Mouse (Mus musculus): ENCODE data around the gene Smox.

The Smox gene

DNA sequence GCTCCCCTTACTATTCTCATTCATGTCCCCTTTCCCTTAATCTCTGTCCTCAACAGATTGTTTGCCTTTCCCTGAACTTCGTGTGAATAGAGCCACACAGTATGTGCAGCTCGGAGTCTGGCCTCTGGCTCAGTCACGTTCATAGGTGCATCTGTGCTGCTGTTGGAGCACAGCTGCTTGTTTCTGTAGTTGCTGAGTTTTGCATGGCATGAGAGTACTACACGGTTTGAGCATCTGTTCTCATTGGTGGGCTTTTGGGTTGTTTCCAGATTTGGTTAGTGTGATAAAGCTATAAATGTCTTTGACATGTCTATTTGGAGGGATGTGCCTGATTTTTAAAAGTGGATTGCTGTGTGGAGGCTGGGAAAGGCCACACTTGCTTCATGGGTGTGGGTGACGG lies 19.2 kb downstream of the Smox start:
- DNase-seq (ENCODE audit: low read depth, low spot score): no peak

DNA sequence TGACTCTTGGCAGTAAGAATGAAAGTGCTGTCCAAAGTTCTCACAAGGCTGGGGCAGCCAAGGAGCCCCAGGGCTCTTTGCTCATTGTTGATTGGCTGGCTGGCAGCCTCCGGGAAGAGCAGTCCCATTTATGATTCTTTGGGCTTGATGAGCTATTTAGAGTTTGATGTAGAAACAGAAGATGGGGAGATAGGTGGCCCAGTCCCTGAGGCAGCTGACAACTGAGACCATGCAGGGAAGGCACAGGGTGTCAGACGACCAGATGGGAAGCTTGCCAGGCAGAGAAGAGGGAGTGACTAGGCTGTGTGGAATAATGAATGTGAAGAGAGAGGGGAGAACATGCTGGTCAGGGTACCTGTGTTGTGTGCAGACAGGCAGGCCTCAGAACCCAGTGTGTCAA lies 22.2 kb downstream of the Smox start:
- no peak for DNase-seq (ENCODE audit: low read depth, low spot score)

DNA sequence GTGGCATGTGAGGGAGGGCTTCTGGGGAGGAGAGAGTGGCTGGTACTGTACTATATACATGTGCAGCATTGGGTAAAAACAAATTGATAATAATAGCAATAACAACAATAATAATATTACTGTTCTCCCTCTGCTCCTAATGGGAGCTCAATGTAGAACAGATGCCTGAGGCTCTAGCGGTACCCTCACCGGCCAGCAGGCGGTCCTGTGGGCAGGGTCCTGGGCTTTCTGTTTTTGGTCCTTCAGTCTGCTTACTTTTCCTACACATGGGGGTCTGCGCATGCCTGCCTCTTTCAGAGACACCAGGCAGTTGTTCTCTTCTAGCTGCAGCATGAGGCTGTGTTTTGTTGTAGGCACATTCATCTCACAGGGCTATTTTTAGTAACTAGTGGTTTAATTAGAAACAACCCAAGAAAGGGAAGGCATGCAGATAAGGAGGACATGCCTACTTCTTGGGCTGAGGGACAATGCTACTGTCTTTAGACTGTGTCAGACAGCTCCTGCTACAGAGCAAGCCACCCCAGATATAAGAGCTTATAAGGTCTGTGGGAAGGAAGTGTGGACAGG lies 22.8 kb downstream of the Smox start:
- DNase-seq (ENCODE audit: low read depth, low spot score): no peak

DNA sequence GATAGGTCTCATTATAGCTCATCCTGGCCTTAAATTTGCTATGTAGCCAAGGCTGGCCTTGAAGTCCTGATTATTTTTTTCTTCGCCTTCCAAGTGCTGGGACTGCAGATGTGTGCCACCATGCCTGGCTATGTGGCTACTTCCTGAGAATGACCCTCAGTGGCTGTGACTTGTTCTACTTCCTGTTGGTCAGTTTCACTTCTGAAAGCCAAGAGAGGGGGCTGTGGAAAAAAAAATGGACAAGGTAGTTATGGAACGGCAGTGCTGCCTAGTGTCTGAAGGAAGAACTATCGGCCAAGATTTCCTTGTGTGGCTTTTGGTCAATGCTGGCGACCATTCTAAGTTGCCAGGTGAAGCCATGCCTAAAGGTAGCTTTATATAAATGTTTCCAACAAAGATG lies 26.3 kb downstream of the Smox start:
- DNase-seq (ENCODE audit: low read depth, low spot score): no peak

DNA sequence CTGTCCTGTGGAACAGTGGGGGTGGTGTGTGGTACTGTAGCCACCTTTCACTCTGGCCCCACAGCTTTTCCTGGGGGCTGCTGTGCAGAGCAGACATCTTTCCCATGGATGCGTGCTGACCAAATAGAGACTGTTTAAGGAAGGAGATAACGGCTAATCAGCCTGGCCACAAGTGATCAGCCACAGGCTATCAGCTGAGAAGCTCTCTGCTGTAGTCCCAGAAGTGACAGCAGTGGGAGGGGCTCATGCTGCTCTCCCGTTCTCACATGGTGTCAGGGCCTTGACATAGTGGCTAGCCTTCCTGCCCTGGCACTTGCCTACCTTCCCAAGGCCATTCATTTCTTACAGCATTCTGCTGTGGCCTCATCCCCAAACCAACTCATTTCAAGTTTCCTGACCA lies 27.5 kb downstream of the Smox start:
- no peak for DNase-seq (ENCODE audit: low read depth, low spot score)

DNA sequence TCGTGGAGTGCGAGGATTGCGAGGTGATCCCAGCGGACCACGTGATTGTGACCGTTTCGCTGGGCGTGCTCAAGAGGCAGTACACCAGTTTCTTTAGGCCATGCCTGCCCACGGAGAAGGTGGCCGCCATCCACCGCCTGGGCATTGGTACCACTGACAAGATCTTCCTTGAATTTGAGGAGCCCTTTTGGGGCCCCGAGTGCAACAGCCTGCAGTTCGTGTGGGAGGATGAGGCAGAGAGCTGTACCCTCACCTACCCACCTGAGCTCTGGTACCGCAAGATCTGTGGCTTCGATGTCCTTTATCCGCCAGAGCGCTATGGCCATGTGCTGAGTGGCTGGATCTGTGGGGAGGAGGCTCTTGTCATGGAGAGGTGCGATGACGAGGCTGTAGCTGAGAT lies 29.4 kb downstream of the Smox start:
- DNase-seq (ENCODE audit: low read depth, low spot score): no peak

DNA sequence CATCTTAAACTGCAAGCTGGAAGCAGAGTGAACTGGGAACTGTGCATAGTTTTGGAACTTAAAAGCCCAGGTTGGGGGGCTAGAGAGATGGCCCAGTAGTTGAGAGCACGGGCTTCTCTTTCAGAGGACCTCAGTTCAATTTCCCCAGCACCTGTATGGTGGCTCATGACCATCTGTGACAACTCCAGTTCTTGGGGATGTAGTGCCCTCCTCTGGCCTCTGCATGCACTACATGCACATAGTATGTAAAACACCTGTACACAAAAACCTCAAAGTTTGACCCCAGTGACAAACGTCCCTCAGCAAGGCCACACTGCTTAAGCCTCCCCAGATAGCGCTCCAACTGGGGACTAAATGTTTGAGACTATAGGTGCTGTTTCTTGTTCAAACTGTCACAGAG lies 35.8 kb downstream of the Smox start:
- DNase-seq (ENCODE audit: low read depth, low spot score): no peak

DNA sequence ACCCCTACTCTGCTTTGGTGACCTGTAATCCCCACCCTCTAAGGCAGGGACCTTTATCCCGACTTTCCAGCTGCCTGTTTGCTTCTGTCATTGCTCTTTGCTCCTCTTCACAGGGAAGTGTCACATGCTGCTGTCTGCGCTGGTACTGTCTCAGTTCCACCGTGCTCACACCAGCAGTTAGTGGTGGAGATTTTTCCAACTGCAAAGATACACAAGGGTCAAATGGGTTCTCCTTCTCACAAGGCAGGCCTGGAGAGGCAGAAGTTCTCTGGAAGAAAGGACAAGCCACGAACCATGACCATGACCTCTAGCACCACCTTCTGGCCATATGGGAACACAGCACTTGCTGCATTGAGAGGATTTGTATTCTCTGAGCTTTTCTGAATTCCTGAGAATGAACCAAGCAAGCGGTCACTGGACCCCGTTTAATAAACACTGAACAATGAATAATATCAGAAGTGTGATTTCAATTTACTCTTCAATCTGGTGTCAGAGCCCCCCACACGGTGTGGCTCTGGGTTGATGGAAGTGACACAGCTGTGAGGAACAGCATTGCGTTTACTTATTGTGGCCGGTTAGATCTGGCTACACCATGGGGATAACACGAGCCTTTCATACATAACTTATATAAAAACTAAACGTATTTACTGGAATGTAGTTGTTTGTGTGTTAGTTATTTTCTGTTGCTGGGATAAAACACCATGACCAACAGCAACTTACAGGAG lies 38.8 kb downstream of the Smox start:
- DNase-seq (ENCODE audit: low read depth, low spot score): no peak

DNA sequence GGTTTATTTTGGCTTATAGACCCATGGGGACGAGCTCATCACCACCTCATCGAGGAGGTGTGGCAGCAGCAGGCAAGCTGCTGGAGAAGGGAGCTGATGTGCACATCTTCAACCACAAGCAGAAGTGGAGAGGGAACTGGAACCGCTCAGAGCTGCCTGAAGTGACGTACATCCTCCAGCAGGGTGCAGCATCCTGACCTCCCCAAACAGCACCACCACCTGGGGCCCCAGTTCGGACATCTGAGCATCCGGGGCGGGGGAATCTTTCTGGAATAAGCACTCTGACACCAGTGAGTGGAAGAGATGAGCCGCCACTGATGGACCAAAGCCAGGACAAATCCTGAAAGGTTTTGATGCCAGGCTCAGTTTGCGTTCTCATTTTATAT lies 39.3 kb downstream of the Smox start:
- no peak for DNase-seq (ENCODE audit: low read depth, low spot score)

DNA sequence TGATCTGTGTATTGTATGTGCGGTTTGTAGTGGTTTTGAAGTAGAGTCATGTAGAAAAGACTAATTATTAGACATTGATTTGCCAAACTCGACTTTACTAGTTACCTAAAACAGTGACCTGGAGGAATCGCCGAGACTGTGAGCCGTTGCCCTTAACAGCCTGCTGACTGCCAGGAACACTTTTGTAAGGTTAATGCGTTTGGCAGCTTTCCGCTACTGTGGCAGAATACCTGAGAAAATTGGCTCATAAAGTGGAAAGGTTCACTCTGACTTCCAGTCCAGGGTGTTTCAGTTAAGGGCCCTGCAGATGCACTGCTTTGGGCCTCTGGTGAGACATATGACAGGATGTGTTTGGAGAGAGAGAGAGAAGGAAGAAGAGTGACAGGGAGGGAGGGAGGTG lies 40.0 kb downstream of the Smox start:
- DNase-seq (ENCODE audit: low read depth, low spot score): no peak

DNA sequence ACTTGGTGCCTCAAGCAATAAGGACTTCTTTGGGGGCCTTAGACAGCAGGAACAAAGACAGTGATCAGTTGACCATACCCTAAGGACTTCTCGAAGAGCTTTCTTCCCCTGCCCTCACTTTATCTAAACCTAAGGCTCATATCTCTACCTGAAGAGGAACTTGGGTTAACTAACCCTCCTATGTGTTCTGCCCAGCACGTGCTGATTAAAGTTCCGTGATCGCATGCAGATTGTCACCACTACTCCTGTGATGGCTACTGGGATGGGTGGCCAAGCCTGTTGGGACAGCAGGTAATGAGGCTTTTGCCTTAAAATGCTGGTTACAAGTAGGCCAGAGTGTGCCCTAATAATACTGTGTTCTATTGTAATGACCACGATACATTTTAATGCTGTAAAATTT lies 43.9 kb downstream of the Smox start:
- DNase-seq (ENCODE audit: low read depth, low spot score): no peak

DNA sequence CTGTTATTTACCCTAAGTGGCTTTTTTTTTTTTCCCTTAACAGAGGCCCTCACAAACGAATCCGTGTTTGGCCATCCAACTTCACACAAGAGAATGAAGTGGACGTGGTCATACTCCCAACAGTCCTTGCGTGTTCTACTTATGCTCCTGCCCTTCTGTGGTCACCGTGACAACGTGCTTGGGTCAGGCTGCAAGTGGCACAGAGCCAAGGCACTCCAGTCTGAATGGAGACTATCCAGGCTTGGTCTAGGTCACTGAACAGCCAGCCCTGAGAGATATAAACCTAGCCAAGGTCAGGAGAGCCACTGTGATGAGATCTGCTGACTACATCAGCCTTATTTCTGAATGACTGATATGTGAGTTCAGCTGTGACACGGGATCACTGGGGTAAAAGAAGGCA lies 47.0 kb downstream of the Smox start:
- no peak for DNase-seq (ENCODE audit: low read depth, low spot score)

DNA sequence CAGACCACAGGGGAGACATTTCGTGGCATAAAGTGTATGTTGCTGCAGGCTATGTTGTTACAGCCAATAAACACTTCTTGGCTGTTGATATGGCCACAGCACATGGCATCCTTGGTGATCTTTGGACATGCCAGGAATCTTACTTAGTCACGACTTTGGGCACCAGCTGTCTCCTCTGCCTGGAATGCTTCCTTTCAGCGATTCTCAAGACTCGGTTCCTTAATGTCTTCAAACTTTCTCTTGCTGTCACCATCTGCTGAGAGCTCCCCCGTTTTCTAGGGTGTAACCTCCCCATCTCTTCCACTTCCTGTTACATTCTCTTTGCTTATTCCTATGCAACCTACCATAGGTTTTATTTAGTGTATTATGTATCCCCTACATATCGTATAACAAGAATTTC lies 48.5 kb downstream of the Smox start:
- no peak for DNase-seq (ENCODE audit: low read depth, low spot score)

DNA sequence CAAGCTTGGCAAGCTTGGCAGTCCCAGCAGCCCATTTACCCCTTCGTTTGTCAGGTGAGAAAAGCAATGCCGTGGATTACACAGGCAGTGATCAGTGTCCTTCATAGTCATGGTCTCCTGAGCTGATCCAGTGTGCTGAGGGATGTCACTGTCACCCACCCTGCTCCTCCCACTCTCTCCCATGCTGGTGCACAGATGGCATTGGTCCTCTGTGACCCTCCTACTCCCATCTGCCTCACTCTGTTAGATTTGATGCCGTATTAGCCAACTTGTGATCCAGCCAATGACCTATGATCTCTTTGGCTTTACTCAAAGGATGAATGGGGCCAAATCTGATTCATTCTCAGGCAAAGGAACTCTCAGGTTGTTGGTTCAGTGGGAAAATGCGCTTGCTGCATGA lies 50.4 kb downstream of the Smox start:
- no peak for DNase-seq (ENCODE audit: low read depth, low spot score)

DNA sequence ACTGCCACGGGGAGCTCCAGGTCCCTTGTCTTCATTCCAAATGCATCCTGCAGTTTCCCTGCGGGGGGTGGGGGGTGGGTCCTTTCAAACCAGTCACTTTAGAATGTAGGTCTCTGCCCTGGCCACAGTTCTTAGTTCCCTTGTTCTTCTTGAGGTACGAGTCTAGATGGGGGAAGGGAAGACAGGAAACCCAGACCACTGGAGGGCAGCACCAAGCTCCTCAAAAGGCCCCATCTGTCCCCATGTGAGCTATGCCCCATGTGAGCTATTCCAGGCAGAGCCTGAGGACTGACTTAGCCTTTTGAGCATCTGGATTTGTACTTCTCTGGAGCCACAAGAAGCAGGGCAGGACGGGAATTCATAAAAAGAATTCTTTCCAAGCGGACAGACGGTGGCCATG lies 51.2 kb downstream of the Smox start:
- no peak for DNase-seq (ENCODE audit: low read depth, low spot score)

DNA sequence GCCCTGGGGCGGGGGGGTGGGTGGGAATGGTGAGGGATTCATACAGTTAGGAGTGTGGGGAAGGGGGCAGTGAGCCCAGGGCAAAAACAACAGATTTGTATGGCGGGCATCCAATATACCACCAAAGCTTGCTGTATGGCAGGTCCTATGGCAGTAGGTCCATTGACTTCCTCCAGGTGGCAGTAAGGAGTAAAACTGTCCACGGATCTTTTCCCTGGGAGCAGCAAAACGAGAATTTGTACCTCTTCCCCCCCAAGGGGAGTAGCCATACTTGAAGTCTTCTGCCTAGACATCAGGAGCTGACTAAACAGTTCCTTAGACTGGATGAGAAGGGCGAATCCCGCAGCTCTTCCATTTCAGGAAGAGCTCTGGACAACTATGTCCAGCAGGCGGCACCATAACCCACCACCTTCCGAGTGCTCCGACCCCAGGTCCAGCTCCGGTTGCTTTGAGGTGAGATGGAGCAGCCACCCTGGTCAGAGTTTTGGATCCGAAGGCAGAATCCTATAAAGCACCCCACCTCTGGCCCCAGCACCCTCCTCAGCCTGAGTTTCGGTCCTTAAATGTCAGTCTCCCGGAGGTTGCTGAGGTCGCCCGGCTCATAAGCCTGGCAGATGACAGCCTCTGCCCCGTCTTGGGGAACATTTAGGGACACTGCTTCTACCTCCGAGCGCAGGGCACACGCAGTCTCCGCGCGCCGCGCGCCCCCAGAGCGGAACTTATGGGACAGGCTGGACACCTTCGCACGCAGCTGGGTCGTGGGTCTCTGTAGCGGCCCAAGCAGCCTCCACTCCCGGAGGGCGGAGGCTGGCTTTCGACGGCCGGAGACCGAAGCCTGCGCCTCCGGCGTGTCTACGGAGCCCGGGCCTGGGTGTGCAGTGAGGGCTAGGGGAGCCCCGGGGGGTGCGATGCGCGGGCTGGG lies 54.4 kb downstream of the Smox start:
- DNase-seq (ENCODE audit: low read depth, low spot score): no peak

DNA sequence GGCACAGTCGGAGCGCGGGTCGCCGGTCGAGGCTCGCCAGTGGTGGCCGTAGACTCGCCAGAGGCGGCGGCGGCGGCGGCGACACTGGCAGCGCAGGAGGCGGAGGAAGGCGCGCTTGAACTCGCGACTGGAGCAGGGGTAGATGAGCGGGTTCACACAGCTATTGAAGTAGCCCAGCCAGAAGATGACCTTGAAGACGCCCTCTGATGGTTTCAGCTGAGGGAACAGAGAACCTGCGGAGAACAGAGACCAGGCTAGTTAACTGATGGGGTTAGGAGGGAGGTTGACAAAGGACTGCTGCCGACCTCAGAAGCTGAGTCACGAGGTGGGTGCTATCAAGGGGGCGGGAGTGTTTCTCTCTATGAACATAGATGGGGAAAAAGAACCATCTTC lies 55.0 kb downstream of the Smox start:
- DNase-seq (ENCODE audit: low read depth, low spot score): no peak

DNA sequence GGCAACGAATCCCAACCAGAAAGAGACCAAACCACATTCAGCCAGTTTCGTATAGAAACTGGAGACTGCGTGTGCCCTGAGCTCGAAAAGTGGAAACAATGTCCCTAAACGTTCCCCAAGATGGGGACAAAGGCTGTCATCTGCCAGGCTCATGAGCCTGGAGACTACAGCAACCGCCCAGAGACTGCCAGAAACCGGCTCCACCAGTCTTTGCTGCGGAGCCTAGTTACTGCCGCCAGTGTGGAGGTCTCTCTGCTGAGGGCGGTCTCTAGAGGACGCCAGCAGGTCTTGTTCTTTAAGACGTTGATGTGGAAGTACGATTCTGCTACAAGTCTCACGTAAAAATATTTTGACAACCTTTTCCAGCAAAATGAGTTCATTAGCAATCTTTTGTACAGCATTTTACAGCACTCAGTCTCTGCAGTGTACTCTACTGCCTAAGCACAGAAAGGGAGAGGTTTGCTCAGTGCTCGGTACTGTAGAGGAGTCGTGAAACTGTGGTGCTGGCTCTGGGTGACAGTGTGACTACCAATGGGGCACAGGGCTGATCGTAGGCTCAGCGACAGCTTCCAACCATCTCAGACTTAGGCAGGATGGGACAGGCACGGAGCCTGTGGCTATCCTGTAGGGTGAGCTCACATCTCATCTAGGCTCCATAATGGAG lies 55.6 kb downstream of the Smox start:
- no peak for DNase-seq (ENCODE audit: low read depth, low spot score)

DNA sequence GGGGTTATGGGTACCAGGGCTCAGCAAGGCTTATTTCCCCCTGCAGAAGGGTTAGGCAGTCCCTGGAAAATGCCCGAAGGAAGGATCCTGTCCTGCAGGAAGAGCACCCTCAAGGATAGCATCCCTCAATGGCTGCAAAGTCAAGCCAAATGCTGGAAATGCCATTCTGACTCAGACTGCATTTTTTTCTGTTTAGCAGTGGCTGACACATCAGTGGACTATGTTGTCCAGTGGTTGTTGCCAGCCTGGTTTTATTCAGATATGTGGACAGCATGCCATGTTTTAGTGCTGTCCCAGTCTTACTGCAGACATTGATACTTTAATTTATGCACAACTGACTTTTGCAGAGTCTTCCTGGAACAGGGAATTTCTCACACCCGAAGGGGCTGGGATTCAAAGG lies 57.0 kb downstream of the Smox start:
- DNase-seq (ENCODE audit: low read depth, low spot score): no peak

DNA sequence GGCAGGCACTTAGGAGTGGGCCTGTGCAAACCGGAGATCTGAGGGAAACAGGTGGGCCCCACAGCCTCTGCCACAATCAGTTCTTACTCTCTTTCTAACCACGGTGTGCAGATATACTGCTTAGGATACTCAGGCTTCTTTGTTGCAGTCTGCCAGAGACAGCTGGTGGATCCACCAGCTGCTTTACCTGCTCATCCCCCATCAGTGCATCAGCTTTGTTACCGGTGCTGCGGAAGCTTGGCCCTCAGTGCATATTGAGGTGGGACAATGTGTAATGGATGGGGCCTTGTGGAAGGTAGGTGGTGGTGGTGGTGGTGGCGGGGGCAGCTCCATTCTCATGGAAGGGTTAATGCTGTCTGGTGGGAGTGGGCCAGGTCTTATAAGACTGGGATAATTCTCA lies 57.8 kb downstream of the Smox start:
- DNase-seq (ENCODE audit: low read depth, low spot score): no peak

DNA sequence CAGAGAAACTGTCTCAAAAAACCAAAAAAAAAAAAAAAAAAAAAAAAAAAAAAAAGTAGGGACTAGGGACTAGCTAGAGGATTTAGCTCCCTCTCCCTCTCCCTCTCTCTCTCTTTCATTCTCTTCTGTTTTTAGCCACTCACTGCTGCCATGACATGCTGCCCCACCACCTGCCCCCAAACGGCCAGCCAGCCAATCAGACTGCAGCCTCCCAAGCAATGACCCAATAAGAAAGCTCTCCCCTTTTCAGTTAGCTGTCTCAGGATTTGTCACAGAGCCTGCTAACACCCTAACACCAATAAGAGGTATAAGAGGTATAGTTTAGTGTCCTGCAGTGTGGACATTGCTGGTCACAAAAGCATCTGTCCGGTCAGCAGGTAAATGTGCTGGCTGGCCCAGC lies 59.2 kb downstream of the Smox start:
- no peak for DNase-seq (ENCODE audit: low read depth, low spot score)

DNA sequence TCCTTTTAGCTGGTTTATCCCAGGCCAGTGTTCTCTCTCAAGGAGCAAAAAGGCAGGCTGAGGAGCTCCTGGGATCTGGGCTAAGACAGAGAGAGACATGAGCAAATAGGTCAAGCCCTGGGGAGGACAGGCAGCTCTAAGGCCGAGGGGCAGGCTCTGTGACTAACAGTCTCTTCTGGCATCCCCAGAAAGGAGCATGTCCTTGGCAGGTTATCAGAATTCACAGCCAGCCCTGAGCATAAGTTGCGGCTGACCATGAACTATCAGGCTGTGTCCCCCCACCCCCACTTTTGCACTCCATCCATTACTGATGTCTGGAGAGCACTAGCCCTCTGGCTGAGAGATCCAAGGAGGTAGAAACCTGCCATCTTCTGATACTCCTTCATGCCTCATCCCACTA lies 59.6 kb downstream of the Smox start:
- DNase-seq (ENCODE audit: low read depth, low spot score): no peak

Measured in telencephalon, adult 2 months (tissue).